Mouse (Mus musculus): ENCODE measurements around the gene Adamtsl4.

Adamtsl4 gene

DNA sequence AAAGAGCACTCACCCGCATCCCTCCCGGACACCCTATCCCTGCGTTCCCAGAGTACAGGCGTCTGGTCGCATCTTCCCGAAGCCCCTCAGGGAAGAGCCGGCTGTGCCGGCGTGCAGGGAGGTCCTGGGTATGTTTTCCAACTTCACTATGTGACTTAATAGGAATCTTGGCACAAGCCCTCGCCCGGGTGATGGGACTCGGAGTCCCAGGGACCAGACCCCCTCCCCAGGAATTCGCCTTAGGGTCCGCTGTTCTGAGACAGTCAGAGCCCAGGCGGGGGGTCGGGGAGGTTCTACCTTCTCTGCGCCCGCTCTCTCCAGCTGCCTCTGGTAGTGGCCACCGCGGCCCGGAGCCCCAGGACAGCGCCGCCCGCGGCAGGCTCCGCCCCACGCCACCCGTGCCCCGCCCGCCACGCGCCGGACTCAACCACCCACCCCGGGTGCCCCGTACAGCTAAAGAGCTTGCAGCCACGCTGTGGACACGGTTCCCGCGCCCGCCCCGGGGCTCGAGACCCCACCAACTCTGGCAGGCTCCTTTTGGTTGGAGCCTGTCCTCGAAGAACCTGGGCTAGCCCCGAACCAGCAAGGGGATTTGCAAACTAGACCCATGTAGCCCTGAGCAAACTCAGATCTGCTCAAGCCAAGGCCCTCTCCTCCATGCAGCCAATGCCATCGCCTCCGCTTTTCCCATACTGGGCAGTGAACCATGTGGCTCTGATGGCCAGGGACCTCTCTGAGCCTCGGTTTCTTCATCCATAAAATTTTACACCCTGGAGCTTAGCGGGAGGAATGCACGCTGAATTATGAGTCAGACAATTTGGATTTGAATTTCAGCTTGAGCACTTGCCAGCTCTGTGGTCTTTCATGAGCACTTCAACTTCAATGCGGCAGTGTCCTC is at the start of gene Adamtsl4:
Gene Adamtsl4, minus strand, starts transcription at position 394 of the 898 bp plus-strand sequence.
- DNase-seq (ENCODE audit: low spot score) = no peak

DNA sequence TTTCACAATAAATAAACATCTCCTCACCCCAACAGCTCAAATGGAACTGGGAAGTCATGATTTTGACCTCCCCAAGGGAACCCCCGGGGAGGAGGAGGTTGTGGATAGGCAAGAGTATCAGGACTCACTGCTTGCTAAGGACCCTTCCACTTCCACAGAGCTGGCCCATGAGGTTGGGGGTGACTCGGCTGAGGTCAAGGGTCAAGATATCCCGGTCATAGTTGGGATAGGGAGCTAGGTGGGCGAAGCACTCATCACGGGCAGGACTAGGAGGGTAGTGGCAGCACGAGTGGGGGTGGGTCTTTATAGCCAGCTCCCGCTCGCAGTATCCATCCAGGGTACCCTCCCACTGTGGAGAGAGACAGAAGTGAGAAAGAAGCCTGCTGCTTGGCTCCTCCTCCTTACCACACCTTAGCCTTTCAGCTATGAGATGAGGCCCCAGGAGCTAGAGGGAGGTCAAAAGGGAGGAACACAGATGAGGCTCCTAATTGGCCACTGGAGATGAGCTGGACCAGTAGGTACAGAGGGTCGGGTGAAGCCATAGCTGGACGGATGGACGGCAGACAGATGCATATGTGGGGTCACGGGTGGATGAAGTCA is 47.5 kb upstream of the Adamtsl4 start:
- DNase-seq (ENCODE audit: low spot score) = no peak

DNA sequence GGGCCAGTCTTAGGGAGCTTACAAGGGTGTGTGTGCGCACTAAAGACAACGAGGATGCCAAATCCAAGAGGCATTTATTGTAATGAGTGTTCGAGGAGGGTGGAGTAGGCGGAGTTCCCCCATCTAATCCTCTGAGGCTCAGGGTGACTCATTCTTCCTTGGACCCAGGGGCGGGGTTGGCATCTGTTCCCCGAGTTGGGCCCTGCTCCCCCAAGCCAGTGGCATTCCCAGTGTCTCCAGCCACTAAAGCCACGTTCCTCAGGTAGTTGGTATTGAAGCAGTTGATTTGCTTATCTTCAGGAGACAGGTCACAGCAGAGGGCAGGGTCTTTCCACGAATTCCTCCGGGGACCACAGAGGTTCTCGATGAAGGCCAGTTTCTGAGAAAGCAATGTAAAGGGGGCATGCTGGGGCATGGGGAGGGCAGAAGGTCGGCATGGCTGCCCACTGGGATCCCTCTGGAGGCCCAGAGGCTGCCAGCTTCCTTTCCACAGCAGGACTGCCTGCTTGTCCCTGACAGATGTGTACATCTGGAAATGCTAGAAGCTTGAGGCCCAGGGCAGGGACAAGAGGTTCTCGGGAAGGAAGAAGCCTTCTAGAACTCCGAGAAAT is 46.5 kb upstream of the Adamtsl4 start:
- DNase-seq (ENCODE audit: low spot score) = no peak

DNA sequence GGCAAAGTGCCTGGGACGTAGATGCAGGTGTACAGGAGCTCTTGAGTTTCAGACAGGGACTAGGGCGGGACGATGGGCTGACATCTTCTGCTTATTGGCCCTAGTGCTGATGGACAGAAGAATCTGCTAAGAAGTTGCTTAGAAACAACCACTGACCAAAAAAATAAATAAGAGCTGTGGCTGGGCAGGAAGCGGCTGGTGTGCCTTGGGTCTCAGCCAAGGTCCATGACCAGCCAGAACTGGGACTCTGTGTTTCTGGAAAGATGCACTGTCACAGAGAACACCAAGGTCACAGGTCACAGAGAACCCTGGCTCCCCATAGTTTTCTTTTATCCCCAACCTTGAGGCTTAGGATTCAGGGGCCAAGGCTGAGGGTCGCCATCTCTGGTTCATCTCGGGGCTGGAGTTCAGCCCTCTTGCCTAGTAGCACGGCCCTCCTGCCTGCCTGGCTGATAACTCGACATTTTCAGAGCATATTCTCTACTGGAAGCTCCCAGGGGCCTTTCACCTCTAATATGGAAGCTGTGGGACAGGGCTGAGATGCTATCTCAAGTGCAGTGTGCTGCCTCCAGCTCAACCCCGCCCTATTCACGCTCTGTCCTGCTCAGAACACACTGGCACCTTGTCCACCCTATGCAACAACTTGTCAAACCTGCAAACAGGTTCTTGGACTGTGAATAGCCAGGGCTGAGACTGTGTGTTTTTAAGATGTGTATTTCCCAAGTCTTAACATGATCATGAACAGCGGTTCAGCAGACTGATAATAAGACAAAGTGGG is 45.2 kb upstream of the Adamtsl4 start:
- no peak for DNase-seq (ENCODE audit: low spot score)

DNA sequence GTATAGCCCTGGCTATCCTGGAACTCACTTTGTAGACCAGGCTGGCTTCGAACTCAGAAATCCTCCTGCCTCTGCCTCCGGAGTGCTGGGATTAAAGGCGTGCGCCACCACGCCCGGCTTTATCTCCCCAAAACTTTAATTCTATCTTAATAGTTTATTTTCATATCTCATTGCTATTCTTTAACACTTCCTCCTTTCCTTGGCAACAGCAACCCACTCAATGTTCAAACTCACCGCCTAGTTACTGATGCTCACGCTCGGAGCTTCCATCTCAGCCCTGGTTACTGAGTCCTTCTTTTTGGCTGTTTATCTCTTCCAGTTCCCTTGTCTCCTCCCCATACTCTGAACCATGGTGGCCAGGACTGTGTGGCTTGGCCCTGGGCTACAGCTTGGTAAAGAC is 44.6 kb upstream of the Adamtsl4 start:
- no peak for DNase-seq (ENCODE audit: low spot score)

DNA sequence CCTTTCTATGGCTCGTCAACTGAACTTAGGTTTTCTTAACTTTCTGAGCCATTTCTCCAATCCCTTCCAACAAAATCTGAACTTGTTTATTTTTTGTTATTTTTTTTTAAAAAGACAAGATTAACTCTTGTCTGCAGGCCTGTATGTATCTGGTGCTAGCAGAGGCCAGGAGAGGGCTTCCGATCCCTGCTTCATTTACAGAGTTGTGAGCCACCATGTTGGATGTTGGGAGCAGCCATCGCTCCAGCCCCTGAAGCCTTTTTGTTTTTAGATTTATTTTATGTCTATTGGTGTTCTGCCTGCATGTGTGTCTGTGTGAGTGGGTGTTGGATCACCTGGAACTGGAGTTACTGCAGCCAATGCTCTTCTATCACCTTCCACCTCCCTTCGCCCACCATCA is 44.1 kb upstream of the Adamtsl4 start:
- DNase-seq (ENCODE audit: low spot score) = no peak

DNA sequence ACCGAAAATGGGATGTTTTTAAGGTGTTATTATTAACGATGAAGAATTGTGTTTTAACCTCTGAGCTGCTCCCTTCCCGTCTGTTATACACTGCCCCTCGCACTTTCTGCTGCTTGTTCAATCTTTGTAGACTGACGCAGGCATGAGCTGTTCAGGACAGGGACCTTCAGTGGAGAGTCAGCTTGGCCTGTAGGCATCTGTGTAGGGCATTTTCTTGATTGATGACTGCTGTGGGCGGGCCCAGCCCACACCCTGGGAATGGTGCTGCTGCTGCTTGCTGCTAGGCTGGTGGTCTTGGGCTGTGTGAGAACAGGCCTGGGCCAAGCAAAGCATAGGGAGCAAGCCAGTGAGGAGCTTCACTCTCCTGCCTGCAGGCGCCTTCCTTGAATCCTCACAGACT is 42.7 kb upstream of the Adamtsl4 start:
- DNase-seq (ENCODE audit: low spot score) = no peak

DNA sequence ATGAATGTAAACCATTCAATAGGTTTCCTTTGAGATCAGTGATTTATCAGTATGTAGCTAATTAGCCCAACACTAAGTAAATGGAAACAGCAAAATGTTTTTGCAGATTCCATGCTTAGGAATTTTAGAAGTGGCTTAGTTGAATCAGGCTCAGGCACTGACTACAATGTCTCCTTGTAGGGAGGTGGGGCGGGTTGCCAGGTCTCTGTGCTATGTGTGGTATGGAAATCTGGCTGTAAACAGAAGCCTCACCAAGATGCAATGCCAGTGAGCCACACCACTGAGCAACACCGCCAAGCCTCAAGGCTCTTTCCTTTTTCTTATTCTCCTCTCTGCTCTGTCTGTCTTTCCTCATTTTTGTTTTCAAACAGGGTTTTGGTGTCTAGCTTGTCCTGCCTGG is 41.2 kb upstream of the Adamtsl4 start:
- no peak for DNase-seq (ENCODE audit: low spot score)

DNA sequence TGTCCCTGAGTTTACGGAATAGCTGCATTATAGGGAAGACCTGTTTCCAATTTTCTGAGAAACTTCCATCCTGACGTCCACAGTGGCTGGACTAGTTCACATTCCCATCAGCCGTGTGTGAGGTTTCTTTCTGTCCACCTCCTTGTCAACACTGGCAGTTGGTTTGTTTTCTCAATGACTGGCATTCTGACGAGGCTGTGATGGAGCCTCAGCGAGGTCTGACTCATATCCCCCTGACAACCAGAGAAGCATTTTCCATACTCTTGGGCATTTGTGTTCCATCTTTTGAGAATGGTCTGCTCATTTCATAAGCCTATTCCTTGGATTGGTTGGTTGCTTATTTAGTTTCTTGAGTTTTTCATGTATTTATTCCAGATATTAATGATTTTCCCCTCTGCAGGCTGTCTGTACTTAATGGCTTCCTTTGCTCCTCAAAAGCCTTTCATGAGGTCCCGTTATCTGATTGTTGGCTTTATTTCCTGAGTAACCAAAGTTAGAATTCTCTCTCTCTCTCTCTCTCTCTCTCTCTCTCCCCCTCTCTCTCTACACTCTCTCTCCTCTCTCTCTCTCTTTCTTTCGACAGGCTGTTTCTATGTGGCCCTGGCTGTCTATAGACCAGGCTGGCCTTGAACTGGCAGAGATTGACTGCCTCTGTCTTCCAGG is 39.1 kb upstream of the Adamtsl4 start:
- no peak for DNase-seq (ENCODE audit: low spot score)

DNA sequence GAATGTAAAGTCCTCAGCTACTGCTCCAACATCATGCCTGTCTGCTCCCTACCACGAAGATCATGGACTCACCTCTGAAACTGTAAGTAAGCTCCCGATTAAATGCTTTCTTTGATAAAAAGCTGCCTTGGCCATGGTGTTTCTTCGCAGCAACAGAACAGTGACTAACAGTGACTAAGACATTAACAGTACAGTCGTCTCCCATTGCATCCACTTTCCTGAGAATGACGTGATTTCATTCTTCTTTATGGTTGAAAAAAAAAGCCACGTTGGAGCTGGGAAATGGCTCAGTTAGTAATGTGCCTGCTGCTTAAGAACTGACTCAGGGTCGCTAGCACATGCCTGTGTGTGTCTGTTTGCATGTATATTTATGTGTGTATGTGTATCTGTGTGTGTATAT is 38.1 kb upstream of the Adamtsl4 start:
- DNase-seq (ENCODE audit: low spot score) = no peak

DNA sequence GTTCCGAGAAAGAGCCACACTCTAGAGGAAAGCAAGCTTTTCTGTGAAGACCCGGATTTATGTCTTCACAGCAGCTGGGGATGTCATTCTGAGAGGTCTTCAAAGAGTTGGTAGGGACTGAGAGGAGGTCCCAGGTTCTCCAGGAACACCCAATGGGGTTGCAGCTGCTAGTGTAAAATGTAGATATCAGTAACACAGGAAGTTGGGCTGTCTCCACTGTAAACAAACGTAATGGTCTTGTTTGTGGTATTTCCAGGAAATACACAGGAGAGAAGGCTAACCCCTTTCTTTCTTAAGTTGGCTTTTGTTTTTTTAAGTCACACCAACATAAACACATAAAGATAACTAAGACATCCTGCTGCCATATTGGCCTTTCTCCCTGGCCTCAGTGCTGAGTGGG is 34.7 kb upstream of the Adamtsl4 start:
- DNase-seq (ENCODE audit: low spot score) = no peak

DNA sequence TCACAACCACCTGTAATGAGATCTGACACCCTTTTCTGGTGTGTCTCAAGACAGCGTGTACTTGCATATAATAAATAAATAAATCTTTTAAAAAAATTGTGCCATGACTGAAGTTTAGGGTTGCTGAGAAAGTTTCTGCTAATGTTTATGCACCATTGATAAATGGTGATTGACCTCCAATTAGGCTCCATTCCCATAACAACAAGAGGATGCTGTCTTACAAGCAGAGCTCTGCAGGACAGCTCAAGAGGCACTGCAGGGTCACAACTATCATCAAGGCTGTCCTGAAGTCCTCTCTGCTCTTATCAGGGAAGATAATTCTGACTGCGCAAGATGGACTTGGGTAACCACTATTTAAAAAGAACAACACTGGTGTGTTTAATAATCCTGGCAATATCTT is 30.4 kb upstream of the Adamtsl4 start:
- DNase-seq (ENCODE audit: low spot score) = no peak

DNA sequence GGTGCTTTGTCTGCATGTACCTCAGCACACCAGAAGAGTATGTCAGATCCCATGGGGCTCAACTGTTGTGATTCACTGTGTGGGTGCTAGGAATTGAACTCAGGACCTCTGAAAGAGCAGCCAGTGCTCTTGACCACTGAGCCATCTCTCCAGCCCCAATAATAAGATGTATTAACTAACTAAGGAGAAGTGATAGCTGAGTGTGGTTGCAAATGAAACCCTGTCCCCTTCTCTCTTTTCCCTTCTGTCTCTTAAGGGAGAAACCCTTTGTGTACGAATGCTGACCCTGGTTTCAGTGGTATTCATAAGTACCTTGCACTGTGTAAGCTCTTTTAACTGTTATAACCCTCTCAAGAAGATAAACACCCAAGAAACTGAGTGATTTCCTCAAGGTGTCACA is 28.4 kb upstream of the Adamtsl4 start:
- no peak for DNase-seq (ENCODE audit: low spot score)

DNA sequence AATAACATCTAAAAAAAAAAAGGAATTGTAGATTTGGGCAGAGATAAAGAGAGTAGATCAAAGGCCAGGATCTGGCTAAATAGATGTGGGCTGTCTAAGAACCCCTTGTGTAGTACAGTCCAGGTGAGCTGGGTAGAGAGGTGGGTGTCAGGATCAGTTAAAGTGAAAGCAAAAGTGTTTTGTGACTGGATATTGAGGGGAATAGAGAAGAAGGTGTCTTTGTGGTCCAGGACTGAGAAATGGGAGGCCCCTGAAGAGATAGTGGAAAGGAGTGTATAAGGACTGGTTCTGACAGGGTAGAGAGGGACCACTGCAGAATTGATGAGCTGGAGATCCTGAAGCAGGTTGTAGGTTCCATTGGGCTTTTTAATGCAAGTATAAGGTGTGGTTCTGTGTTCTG is 22.2 kb upstream of the Adamtsl4 start:
- no peak for DNase-seq (ENCODE audit: low spot score)

DNA sequence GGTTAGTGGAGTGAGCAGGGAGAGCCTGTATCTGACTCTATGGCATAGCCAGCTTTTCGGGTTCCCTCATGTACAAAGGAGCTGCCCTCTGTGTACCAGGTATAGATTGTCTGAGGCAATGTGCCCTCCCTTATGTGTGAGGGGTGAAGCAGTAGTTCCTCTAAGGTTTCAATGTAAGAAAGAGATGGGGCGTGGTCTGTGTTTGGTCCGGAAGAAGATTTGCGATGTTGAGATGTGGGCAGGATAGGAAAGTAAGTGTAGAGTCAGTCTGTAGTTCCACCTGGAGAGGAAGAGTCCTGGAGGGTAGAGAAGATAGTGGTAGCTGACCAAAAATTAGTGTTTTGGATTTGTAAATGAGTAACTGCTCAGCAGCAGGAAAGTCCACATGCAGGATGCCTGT is 21.3 kb upstream of the Adamtsl4 start:
- DNase-seq (ENCODE audit: low spot score) = no peak

DNA sequence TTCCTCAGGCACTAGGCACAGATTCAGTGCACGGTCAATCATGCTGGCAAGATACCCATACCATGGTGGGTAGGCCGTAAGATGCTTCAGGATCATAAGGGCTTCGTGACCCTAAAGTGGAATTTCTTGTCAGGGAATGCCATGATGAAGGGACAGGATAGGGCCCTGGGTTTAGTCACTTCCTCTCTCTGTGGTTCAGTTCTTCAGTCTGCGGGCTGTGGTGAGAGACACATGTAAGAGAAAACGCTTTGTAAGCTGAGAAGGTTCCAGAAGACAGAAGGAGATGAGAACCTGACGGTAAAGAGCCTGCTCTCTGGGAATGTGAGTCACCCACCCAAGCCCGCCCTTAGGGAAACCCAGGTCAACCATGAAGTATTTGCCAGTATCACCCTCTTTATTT is 19.8 kb upstream of the Adamtsl4 start:
- no peak for DNase-seq (ENCODE audit: low spot score)

DNA sequence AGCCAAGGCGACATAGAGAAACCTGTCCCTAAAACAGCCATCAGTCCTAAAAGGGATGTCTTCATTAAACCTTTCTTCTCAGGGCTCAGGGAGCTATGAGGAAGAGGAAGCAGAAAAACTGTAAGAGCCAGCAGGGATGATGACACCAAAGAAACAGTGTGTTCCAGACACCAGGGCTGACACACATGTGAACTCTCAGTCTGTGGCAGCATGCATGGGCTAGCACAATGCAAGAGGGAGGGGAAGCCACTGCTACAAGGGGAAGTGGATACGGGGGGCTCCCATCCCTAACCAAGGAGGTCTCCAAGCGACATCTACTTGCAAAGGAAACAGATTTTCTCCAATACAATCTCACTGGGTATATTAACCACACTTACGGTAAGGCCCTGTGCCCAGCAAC is 18.6 kb upstream of the Adamtsl4 start:
- no peak for DNase-seq (ENCODE audit: low spot score)

DNA sequence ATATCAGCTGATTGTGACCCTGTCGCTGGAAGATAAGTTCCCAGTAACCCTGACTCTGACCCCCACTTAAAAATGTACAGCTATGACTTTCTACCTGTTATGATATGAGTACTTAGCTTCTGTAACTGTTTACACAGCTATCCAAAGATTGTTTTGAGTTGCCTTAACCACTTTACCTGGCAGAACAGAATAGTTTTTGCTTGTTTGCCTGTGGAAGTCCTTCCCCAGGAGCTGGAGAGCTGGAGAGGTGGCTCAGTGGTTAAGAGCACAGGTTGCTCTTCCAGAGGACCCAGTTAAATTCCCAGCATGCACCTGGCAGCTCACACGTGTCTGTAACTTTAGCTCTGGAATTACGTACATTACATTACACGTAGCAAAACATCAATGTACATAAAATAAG is 16.9 kb upstream of the Adamtsl4 start:
- no peak for DNase-seq (ENCODE audit: low spot score)

DNA sequence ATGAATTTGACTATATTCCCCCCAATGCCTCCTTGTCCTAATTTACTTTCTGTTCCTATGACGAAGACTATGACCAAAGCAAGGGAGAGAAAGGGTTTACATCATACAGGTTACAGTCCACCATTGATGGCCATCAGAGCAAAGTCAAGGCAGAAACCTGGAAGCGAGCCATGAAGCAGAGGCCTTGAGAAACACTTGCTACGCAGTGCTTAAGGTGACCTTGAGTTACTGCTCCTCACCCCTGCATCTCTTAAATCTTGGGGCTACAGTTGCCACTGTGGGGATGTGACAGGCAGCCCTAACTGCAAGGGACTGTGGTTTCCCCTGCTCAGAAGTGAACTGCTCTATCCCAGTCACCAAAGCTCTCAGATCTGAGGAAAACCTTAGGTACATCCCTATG is 15.6 kb upstream of the Adamtsl4 start:
- no peak for DNase-seq (ENCODE audit: low spot score)

DNA sequence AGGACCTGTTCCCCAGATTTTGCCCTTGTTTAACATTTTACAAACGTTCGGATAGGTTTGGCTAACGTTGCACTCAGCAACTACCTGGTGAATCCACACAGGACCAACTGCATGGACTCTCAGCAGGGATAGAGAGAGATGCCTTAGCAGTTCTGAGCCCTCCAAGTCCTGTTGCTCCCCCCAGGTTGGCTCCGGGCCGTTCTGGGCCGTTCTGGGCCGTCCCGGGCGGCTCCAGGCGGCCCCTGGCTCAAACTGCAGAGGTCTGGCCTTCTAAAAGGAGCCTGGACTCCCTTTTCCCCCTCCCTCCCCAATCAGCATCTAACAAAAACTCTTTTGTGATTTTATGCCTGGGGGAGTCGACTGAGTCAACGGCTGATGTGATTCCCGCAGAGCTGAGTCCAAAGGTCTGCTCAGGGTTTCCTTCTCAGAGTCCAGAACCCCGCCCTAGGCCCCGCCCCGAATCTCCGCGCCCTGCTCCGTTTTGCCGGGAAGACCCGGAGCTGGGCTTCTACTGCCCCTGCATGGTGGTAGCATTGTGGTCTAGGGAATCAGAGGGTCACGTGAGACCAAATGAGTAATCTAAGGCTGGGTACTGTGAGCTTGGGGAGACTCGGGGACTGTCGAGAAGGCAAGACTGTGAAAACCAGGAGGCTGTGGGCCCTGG is 14.3 kb upstream of the Adamtsl4 start:
- peak; percentile 40 for DNase-seq (ENCODE audit: low spot score)

DNA sequence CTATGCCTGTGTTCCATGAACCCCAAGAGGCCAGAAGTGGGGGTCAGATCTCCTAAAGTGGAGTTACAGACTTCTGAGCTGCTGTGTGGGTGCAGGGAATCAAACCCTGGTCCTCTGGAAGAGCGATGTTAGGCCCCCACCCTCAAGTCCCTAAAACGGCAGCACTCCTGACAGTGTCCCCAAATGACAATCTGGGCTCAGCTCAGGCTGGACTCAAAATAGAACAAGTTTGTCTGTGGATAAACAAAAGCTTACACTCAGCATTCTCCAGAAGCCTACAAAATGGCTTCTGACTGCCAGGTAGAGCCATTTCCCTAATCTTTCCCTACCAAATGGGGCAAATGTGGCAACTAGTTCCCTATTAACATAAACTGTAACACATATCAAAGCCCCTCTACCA is 13.4 kb upstream of the Adamtsl4 start:
- no peak for DNase-seq (ENCODE audit: low spot score)
